Mouse (Mus musculus) liver, embryonic 14.5 days (tissue): ENCODE measurements at regions not wholly inside any gene's neighbourhood (a gene's known extent, or its start where the extent isn't known, plus 50 kb on each side); places are given as distances from the start of the nearest gene placed in this dataset. TPM values are rescaled to one million over a fixed set of nuclear protein-coding genes. Genes with fewer than 3 reads are reported as not detected.
A peak's percentile ranks its signal among the peaks of the same experiment; 100 is the strongest.

ENCODE experiments used
- ATAC-seq: fragments of 200-750 bp; cut with Nextera tagmentation; 2 replicates; pipeline ENCODE4 v1.8.0; 2017; ENCODE audit warnings: moderate number of reproducible peaks, mild to moderate bottlenecking, moderate library complexity; ENCODE audit not compliant: insufficient read depth
- DNase-seq, 3 experiments: peaks; one replicate each; pipeline ENCODE4 v3.0.0-alpha.2; 2012 to 2013; ENCODE audit warnings: low read depth in 3 of 3, low spot score in 3 of 3
- H3K27ac ChIP-seq: fragments of 300-500 bp; sonication (generic); 2 replicates; pipeline ENCODE4 v1.5.1; 2014; ENCODE audit warnings: moderate library complexity, mild to moderate bottlenecking, control low read depth, inconsistent platforms
- H3K27me3 ChIP-seq: fragments of 300-500 bp; sonication (generic); 2 replicates; pipeline ENCODE4 v1.6.1; 2014; ENCODE audit warnings: mild to moderate bottlenecking, low read length, moderate library complexity; ENCODE audit not compliant: control insufficient read depth, insufficient read depth
- H3K36me3 ChIP-seq: fragments of 300-500 bp; sonication (generic); replicated peaks from 2 replicates; pipeline ENCODE4 v1.6.1; 2014; ENCODE audit warnings: low read depth; ENCODE audit not compliant: control insufficient read depth, insufficient read depth
- H3K4me1 ChIP-seq, 2 experiments: fragments of 200-500 bp in 1 of 2; fragments of 300-500 bp in 1 of 2; sonication (generic) in 1 of 2; replicated peaks; 2 replicates each; pipeline ENCODE4 v1.6.1; 2012 to 2014; ENCODE audit warnings: antibody characterized with exemption in 1 of 2, inconsistent platforms in 1 of 2, low read length in 1 of 2; ENCODE audit not compliant: control insufficient read depth in 2 of 2, insufficient read depth in 2 of 2
- H3K4me2 ChIP-seq: fragments of 300-500 bp; sonication (generic); 2 replicates; pipeline ENCODE4 v1.6.1; 2014; ENCODE audit warnings: low read depth, mild to moderate bottlenecking, control low read depth, moderate library complexity
- H3K4me3 ChIP-seq, 2 experiments: fragments of 200-500 bp in 1 of 2; fragments of 300-500 bp in 1 of 2; sonication (generic) in 1 of 2; 2 replicates each; pipeline ENCODE4 v1.5.1; 2012 to 2014; ENCODE audit warnings: low read depth in 2 of 2, low read length in 2 of 2, mild to moderate bottlenecking in 2 of 2, control low read depth in 1 of 2, inconsistent platforms in 1 of 2, moderate library complexity in 1 of 2; ENCODE audit not compliant: insufficient read depth in 1 of 2
- H3K9ac ChIP-seq: fragments of 300-500 bp; sonication (generic); replicated peaks from 2 replicates; pipeline ENCODE4 v1.6.1; 2014; ENCODE audit warnings: mild to moderate bottlenecking, control low read depth, moderate library complexity
- H3K9me3 ChIP-seq: fragments of 300-500 bp; sonication (generic); 2 replicates; pipeline ENCODE4 v1.6.1; 2016; ENCODE audit warnings: low read length, mixed read lengths; ENCODE audit not compliant: control insufficient read depth
- CTCF ChIP-seq: IDR thresholded peaks from 2 replicates; pipeline ENCODE4 v1.5.1; 2016; ENCODE audit warnings: antibody characterized with exemption, low read depth, control low read depth
- EP300 ChIP-seq: IDR thresholded peaks from 2 replicates; pipeline ENCODE4 v1.6.1; 2016; ENCODE audit warnings: antibody characterized with exemption, low read depth
- WGBS: fragments of 180-500 bp; shearing (Covaris S2); extraction: QIAGEN DNeasy Blood & Tissue Kit; methylation state at CpG from one replicate; pipeline ENCODE4 v1.1.7; 2014; ENCODE audit not compliant: insufficient replicate concordance; 5-methylcytosine and 5-hydroxymethylcytosine counted together
- microRNA counts: library from miRNA; unstranded; fragments of <30 nt; microRNA quantifications from one replicate; lab custom pipeline; 2016
- microRNA-seq: library from miRNA; unstranded; fragments of <30 nt; microRNA quantifications from one replicate; pipeline ENCODE4, GENCODE M21; 2016

DNA sequence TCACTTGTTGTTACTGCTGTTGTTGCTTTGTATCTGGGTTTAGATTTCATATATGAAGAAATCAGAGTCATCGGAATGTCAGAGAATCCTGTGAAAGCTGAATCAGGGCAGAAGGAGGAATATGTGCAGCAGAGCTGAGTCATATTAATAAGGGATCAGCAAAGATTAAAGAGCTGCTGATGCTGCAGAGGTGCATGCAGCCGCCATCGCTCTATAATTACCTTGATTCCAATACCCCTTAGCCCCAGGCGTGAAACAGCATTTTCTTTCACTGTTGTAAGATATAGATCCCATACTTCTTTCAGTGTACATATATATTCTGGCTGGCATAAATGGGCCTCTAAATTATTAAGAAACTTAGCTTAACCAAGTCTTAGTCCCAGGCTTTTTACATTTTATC lies 51.1 kb upstream of the Dpyd start:
- Histone ChIP-seq H3K27ac (no peak overlapping the region), H3K36me3 (no peaks in the 10 kb centered on the region), H3K9ac (no peak overlapping the region), H3K4me2 (no peak overlapping the region), H3K9me3 (no peaks in the 10 kb centered on the region), H3K4me1 (no peaks in the 10 kb centered on the region), H3K4me3 (no peak overlapping the region), H3K27me3 (no peaks in the 10 kb centered on the region)
- no peak for ATAC-seq
- 80% methylated on average over 4 of the region's 4 CpGs for WGBS
- DNase-seq: no peak
- TF ChIP-seq EP300 (no peak), CTCF (no peak)

DNA sequence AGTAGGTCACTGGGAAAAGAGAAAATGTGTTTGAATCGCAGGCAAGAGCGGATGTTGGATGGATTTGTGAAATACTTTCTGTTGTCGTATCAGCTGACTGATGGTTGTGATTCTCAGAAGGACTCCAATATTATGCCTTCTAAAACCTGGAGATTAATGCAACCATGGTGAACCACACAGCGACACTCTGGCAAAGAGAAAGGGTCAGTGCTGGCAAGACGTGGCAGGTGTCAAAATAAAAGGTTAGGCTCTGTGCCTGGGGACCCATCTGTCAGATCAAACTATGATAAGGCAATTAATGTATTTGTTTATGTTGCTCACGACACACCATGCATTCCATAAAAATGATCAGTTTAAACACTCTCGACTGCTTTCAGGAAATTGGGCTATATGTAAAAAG lies 50.0 kb upstream of the Dpyd start:
- Histone ChIP-seq H3K9ac (no peak overlapping the region), H3K4me1 (no peaks in the 10 kb centered on the region), H3K36me3 (no peaks in the 10 kb centered on the region), H3K4me3 (no peak overlapping the region), H3K4me2 (no peak overlapping the region), H3K9me3 (no peaks in the 10 kb centered on the region), H3K27ac (no peak overlapping the region), H3K27me3 (no peaks in the 10 kb centered on the region)
- WGBS: 60% methylated on average over 7 of the region's 7 CpGs
- no peak for TF ChIP-seq EP300
- no peak for ATAC-seq
- DNase-seq: no peak

MicroRNAs in the stretch of these regions (microRNA counts, 519-probe panel; counts per million panel counts)
- microRNA mmu-miR-137 (lab: Ali Mortazavi, UCI): 69.9 counts per million

Small RNAs in the stretch of these regions (microRNA-seq; reads per million reads assigned to microRNA genes)
- gene Gm24155 (not detected), gene Mir137 (29.6 reads per million, percentile 34 among the genes with 10 or more reads in this experiment)
